In genomic region chr2:118079131-118079530, GRCm38 (mm10) we compare ENCODE assay signal across 29 mouse cellular contexts. TPM values are rescaled to one million over a fixed set of nuclear protein-coding genes. Genes with fewer than 3 reads are reported as not detected.
DNase-seq lines count a peak whose midpoint lies in the region; ATAC-seq and TF ChIP-seq lines count a peak whose summit lies in the region.
"Had no signal": no experiment of that assay in that cellular context is flagged by ENCODE, and none has a peak within 500 bp of the region (broad histone marks: within the 10 kb centered on the region; RNA-seq: fewer than 3 reads in every experiment).

No protein-coding gene starts in this region.

- H3K4me1 ChIP-seq in hindbrain, postnatal 0 days (ENCODE audit: insufficient read depth, low read length), result no peaks in the 10 kb centered on the region
- no peaks in the 10 kb centered on the region for H3K4me1 ChIP-seq in forebrain, embryonic 12.5 days
- H3K4me1 ChIP-seq: embryonic facial prominence, embryonic 13.5 days; forebrain, embryonic 13.5 days; heart, embryonic 10.5 days; hindbrain, embryonic 10.5 days; liver, embryonic 12.5 days; midbrain, embryonic 15.5 days; neural tube, embryonic 13.5 days had no signal

- no peaks in the 10 kb centered on the region for H3K9me3 ChIP-seq in hindbrain, postnatal 0 days (ENCODE audit: low read length)
- no peaks in the 10 kb centered on the region for H3K9me3 ChIP-seq in forebrain, embryonic 12.5 days
- H3K9me3 ChIP-seq: embryonic facial prominence, embryonic 13.5 days; forebrain, embryonic 13.5 days; heart, embryonic 10.5 days; hindbrain, embryonic 10.5 days; kidney, embryonic 15.5 days; limb, embryonic 13.5 days; liver, embryonic 12.5 days; midbrain, embryonic 15.5 days; neural tube, embryonic 13.5 days had no signal

- no peak for TF ChIP-seq CTCF in gastrocnemius, adult 2 months (IDR thresholded peaks at IDR 0.05)
- TF ChIP-seq CTCF in hindbrain, postnatal 0 days (IDR thresholded peaks at IDR 0.05; ENCODE audit: low read depth), result no peak

- no peak overlapping the region for H3K27ac ChIP-seq in gastrocnemius, adult 2 months
- H3K27ac ChIP-seq in hindbrain, postnatal 0 days, result no peak overlapping the region
- no peak overlapping the region for H3K27ac ChIP-seq in forebrain, embryonic 12.5 days
- H3K27ac ChIP-seq: embryonic facial prominence, embryonic 13.5 days; forebrain, embryonic 13.5 days; heart, embryonic 10.5 days; hindbrain, embryonic 10.5 days; kidney, embryonic 15.5 days; limb, embryonic 13.5 days; liver, embryonic 12.5 days; midbrain, embryonic 15.5 days; neural tube, embryonic 13.5 days had no signal

- no peak overlapping the region for H3K9ac ChIP-seq in hindbrain, postnatal 0 days (replicated peaks; ENCODE audit: low read length)
- H3K9ac ChIP-seq in forebrain, embryonic 12.5 days, result no peak overlapping the region
- H3K9ac ChIP-seq: embryonic facial prominence, embryonic 13.5 days; forebrain, embryonic 13.5 days; kidney, embryonic 15.5 days; limb, embryonic 13.5 days; liver, embryonic 12.5 days; midbrain, embryonic 15.5 days; neural tube, embryonic 13.5 days had no signal

- no peaks in the 10 kb centered on the region for H3K27me3 ChIP-seq in hindbrain, postnatal 0 days (ENCODE audit: insufficient read depth, low read length)
- H3K27me3 ChIP-seq in forebrain, embryonic 12.5 days, result no peaks in the 10 kb centered on the region
- H3K27me3 ChIP-seq: embryonic facial prominence, embryonic 13.5 days; forebrain, embryonic 13.5 days; kidney, embryonic 15.5 days; limb, embryonic 13.5 days; liver, embryonic 12.5 days; midbrain, embryonic 15.5 days; neural tube, embryonic 13.5 days had no signal

- intact Hi-C loops in gastrocnemius, adult 2 months (cut with DNase I), result no loop called here

- 79% methylated on average over 4 of the region's 4 CpGs for WGBS in hindbrain, postnatal 0 days
- 87% methylated on average over 4 of the region's 4 CpGs for WGBS in forebrain, embryonic 12.5 days

- DNase-seq in cerebellum, postnatal 10 days, result peak; percentile 4 to 5
- DNase-seq in cerebellum, adult 8-10 months, result no peak
- peak; percentile 10 for DNase-seq in ovary, postnatal 14 days (ENCODE audit: low spot score)
- no peak for DNase-seq in ovary, postnatal 36 days (ENCODE audit: low spot score)
- DNase-seq in gastrocnemius, adult 2 months, result peak; percentile 42
- no peak for DNase-seq in hindbrain, postnatal 0 days (ENCODE audit: low spot score)
- DNase-seq: cerebellum, adult 18-20 months; cerebellum, postnatal 36 days; embryo, embryonic 11 days; kidney, postnatal 4 days; layer of hippocampus, adult 9-11 months; lung, adult 18-20 months; lung, postnatal 36 days; right cerebral cortex, adult 18-20 months; right cerebral cortex, postnatal 4 days; thymus, adult 18-20 months; thymus, postnatal 4 days had no signal

- no peaks in the 10 kb centered on the region for H3K36me3 ChIP-seq in hindbrain, postnatal 0 days (ENCODE audit: insufficient read depth, low read length)
- no peaks in the 10 kb centered on the region for H3K36me3 ChIP-seq in forebrain, embryonic 12.5 days (replicated peaks)
- H3K36me3 ChIP-seq: embryonic facial prominence, embryonic 13.5 days; heart, embryonic 10.5 days; hindbrain, embryonic 10.5 days; kidney, embryonic 15.5 days; limb, embryonic 13.5 days; liver, embryonic 12.5 days; midbrain, embryonic 15.5 days; neural tube, embryonic 13.5 days had no signal

- ATAC-seq in hindbrain, postnatal 0 days, result no peak
- ATAC-seq in forebrain, embryonic 12.5 days (ENCODE audit: low FRiP score), result no peak
- ATAC-seq: forebrain, embryonic 13.5 days; intestine, postnatal 0 days; liver, embryonic 12.5 days; midbrain, embryonic 15.5 days had no signal

- H3K4me3 ChIP-seq in gastrocnemius, adult 2 months, result no peak overlapping the region
- no peak overlapping the region for H3K4me3 ChIP-seq in hindbrain, postnatal 0 days (ENCODE audit: low read length)
- H3K4me3 ChIP-seq in forebrain, embryonic 12.5 days (replicated peaks), result no peak overlapping the region
- H3K4me3 ChIP-seq: embryonic facial prominence, embryonic 13.5 days; erythroblast, embryonic 14.5 days; forebrain, embryonic 13.5 days; heart, embryonic 10.5 days; hindbrain, embryonic 10.5 days; kidney, embryonic 15.5 days; limb, embryonic 13.5 days; liver, embryonic 12.5 days; midbrain, embryonic 15.5 days; neural tube, embryonic 13.5 days had no signal

- H3K4me2 ChIP-seq in hindbrain, postnatal 0 days (ENCODE audit: low read depth, low read length), result no peak overlapping the region
- no peak overlapping the region for H3K4me2 ChIP-seq in forebrain, embryonic 12.5 days
- H3K4me2 ChIP-seq: embryonic facial prominence, embryonic 13.5 days; forebrain, embryonic 13.5 days; kidney, embryonic 15.5 days; limb, embryonic 13.5 days; liver, embryonic 12.5 days; midbrain, embryonic 15.5 days; neural tube, embryonic 13.5 days had no signal

RNA-seq across cellular contexts. Expression of gene Thbs1, which starts 32.5 kb away (rescaled TPM):
- 10 to 100 TPM in 1 of 2 experiments, 1 to 10 TPM in 1; 6.1 to 19.3 TPM for total RNA-seq in gastrocnemius, adult 2 months (2021)
- 12.5 and 13.6 TPM in 2 replicates for total RNA-seq in hindbrain, postnatal 0 days (2014; rRNA removed)
- polyA plus RNA-seq in hindbrain, postnatal 0 days (2015; fragmentation: Nextera tagmentation; extraction: Ambion mirVana), result 3.3 and 3.7 TPM in 2 replicates
- polyA plus RNA-seq in forebrain, embryonic 12.5 days (2016; fragmentation: Nextera tagmentation; extraction: Ambion mirVana), result 31.7 and 40.6 TPM in 2 replicates

Comparison
In these comparisons a context has a peak if more than half of its experiments do, and no peak if none do; other contexts are left out.
1. DNase-seq: peak in cerebellum, postnatal 10 days (2 of 2), ovary, postnatal 14 days (single experiment) and gastrocnemius, adult 2 months (single experiment); none in cerebellum, adult 8-10 months (single experiment), ovary, postnatal 36 days (single experiment) and hindbrain, postnatal 0 days (single experiment).